Mouse (Mus musculus): ENCODE measurements around the gene Morc1.

Gene Morc1

DNA sequence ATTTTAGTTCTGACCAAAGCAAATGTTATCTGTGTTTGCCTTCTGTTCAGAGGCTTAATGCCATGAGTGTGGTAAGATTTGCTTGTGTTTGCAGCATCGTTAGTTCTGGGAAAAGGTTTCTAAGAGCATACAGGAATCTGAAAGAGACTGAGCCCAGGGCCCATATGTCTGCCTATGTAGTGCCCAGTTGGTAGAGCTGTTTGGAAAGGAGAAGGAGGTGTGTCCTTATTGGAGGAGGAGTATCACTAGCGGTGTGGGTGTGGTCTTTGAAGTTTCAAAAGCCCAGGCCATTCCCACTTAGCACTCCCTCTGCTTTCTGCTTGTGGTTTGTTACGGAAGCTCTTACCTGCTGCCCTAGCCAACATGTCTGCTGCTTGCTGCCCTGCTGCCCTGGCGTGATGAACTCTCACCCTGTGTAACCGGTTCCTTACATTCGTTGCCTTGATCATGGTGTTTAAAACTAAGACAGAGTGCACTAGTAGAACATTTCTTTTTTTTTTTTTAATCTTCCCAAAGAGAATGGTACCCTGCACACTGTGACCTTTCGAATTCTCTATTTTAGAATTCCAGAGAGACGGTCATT lies 48.3 kb downstream of the Morc1 start:
- no peak for DNase-seq

DNA sequence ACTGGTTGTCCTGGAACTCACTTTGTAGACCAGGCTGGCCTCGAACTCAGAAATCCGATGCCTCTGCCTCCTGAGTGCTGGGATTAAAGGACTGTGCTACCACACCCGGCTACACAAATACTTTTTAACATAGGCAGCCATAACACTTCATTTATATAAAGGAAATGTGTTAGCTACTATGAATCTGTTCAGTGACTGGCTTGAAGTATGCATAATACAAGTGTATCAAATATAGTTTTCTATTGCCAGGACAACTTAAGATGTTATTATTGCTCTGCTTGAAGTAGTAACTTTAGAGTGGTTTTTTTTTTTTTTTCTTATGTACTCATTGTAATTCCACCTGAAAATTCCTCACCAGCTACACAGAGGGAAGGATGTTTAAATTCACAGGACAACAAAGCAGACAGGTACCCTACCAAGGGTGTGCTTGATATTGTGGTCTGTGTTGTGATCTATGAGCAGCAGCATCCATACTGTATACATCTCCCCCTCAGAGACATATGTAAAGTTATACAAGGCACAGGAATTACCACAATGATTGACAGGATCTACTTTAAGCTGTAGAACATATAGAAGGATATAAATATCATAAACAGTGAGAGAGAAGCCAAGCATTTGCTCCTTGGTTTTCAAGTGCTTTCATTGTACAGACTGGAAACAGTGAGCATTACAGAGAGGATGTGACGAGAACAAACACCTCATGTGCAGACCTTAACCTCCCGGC lies 85.9 kb downstream of the Morc1 start:
- no peak for DNase-seq

DNA sequence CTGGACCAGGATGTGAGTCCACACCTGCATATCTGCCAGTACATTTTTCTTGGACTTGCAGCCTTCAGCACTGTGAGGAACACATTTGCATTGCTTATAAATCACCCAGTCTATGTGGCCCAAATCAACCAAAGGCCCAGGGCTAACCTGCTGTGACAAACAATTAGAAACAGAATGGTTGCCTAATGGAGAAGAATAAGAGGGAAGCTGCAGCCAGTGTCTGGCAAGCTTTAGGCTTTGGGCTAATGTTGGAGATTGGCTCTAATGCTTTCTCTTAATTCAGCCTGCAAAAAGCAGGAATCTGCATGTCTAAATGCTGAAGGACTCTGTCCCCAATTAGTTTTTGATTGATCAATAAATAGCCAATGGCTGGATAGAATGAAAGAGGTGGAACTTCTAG lies 88.5 kb downstream of the Morc1 start:
- DNase-seq, result no peak

DNA sequence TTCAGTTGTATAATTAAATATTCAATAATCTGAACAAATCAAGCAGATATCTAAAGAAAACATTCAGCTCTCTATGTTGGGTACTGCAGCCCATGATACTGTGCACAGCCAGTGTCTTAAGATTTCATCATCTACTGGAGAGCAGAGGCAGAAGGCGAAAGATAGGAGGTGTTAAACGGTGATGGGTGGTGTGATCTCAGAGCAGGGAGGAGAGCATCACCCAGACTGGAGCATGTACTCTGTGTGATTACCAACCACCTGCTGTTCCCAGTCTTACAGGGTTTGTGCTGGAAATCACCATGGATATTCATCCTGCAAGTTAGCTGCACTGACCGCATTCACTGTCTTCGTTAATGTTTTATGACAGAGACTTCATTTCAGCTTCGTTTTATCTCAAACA lies 106.1 kb downstream of the Morc1 start:
- no peak for DNase-seq

DNA sequence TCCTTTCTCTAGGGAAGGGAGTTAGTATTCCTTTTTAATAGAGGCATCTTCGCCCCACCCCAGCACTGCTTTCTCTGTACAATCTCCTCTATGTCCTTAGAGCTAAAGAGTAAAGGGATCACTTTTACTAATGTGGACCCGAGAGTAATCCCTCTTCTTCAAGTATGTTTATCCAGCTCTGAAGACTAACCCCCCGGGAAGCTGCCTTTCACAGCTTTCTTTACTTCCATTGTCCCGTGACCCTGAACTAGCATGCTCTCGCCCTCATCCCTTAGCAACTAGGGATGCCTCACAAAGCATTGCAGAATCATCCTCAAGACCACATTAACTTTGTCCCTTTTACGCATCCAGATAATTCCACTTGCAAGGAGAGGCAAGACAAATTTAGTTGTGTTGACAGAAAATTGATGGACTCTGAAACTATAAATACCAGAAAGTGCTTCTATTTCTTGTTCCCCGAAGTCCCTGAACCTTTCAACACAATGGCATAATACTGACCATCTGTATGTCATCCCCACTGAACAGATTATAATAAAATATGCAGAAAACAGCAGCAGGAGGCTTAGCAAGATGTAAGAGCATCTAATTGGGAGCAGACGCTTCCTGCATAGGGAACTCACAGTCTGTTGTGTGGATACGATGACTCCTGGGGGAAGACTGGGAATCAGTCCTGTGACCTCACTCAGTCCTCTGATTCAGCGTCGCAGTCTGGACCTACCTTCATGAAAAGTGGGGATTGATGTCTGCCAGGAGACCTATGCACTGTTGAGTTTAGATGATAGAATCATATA lies 131.4 kb downstream of the Morc1 start:
- DNase-seq, result no peak

DNA sequence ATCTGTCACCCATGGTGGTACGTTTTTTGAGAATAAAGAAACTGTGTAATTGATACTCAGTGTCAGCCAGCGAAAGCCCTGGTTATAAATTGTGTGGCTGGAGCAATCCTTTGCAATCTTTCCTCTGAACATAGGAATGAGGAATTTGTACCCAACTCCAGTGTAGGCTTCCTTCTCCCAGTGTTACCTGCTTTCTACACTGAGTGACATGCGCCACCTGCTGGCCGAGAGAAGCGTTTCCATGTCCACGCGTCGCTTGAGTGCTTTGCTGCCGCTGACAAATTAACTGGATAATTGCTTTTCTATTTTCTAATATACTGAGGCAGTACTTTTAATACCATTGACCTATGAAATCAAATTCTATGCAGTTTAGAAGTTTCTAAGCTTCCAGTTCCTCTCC lies 139.3 kb downstream of the Morc1 start:
- peak; percentile 80 to 82 for DNase-seq

DNA sequence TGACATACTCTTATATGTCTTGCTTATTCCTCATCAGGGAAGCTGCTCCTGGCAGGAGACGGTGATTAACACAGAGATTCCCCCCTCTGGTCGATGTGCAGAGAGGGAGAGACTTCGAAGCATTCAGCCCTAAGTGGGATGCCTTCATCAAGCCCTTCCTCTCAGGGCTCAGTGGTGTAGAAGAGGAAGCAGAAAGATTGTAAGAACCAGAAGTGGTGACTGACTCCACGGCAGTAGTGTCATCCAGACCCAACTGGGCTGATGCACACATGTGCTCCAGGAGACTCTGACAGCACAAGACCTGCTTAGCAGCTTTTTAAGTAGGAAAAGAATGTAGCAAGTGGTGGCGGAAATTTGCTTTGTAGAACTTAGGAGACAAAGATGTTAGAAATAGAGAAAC lies 143.0 kb downstream of the Morc1 start:
- no peak for DNase-seq

DNA sequence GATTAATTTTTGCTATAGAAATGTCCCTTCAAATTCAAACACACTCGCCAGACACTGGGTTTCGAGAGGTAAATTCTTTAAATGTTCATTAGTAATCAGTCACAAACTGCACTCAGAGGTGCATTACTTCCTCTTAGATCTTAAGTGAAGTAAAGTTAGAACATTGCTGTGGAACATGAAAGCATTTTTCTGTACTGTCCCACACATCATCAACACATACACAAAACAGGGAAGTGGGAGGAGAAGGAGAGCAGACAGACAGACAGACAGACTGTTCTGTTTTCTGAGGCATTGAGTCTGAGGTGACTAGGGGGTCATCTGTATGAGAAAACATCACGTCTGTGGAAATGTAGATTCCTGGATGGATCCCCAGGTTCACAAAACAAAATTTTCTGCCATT lies 143.5 kb downstream of the Morc1 start:
- no peak for DNase-seq

DNA sequence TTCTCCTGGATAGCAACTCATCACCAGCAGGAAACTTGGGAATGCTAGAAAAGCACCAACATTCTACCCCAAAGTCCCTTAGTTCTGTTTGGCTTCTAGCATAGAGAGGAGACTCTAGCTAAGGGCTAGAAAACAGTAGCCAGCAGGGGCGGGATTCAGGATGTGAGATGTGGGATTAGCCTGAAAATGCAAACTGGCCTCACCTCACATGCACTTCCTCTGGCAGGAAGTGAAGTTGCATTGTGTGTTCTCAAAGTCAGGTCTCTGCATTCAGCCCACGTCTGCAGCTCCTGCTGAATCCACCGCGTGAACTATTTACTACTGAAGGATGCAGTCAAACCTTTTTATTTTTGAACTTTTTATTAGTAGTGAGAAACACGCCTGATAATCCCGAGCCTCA lies 154.3 kb downstream of the Morc1 start:
- no peak for DNase-seq

DNA sequence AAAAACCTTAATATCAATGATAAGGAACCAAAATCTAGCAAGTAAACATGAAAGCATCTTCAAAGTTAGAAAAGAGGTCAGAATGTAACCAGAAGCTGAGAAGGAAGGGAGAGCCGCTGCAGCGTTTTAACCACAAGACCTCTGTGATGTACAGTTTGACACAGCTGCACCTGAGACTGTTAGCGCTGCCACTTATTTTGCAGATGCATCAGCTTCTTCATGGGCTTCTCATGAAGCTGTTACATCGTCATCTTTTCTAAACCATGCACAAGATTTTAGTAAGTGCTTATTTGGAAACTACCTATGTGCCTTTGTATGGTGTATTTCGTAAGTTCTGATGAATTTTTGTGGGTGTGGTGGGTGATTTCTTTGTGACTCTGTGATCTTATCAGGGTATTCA lies 163.4 kb downstream of the Morc1 start:
- DNase-seq, result no peak

DNA sequence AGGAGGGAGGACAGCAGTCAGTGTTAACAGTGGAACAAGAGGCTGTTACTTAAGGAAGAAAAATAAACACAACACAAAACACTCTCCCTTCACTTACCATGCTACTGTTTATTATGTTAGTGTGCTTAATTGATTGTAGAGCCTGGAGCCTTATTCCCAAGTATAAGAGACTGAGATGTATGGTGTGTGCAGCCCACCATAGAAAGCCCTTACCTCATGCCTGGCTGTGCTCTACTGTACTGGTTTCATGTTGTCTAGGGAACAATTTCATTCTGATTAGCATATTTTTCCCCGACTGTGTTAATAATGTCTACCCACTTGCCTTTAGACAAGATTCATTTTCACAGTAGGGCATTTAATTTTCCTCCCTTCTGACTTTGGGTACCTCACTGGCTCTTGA lies 164.2 kb downstream of the Morc1 start:
- no peak for DNase-seq

DNA sequence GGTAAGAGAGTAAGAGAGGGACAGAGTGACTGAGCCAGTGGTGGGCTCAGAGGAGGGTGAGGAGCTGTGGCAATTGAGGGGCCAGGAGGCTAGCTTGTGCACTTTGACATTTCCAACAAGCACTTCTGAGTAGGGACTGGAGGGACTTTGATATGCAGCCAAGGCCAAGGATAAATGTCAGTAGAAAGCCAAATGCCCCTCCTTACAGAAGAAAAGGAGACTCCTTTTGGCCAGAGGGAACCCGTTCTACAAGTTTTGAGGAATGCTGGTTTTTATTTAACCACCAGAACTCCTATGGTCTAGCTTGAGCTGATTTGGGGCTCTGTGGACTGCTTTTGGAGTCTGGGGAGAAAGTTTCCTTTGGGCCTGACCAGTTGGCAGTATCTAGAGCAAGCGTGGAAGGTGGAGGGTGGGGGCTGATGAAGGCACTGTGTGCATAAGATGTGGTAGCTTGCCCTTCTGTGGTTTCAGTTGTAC lies 172.7 kb downstream of the Morc1 start:
- DNase-seq, result no peak

DNA sequence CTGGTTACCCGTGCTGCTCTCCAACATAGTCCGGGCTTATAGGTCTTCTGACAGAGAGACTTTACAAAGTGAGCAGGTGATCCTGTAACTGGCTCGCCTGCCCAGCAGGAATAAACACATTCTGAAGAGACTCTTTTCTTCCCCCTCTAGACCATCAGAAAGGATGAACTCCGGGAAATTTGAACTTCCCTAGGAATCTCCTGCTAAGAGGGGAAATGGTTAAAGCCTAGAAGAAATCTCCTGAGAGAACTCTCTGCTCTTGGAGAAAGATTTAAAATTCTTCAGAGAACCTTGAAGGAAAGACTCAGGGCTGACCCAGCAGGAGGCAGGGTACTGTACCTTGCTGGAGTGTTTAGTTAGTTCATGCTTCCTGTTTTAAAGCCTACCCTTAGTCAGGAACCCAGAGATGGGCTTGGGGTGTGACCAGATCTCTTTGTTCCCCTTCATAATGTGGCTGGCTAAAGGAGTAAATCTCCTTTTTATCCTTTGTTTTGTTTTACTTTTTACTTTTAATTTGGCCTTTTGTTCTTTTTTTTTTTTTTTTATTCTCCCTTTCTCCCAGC lies 175.5 kb downstream of the Morc1 start:
- no peak for DNase-seq

DNA sequence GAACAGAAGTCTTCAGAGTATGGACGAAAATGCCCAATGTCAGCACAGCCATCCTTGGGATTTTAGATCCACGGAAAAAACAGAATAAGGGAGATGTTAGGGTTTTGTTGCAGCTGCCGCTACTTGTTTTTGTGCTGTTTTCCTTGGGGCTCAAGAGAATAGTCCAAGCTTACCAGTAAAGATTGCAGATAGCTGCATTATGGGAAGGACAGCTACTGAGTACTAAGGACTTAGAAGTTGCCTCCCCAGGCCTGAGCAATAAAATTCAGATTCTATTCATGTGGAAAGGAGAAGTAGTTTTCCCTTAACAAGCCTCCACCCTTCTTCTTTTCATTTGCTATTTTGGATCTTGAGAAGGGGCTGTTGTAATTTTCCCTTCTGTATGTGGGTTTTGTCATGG lies 177.2 kb downstream of the Morc1 start:
- DNase-seq, result no peak

DNA sequence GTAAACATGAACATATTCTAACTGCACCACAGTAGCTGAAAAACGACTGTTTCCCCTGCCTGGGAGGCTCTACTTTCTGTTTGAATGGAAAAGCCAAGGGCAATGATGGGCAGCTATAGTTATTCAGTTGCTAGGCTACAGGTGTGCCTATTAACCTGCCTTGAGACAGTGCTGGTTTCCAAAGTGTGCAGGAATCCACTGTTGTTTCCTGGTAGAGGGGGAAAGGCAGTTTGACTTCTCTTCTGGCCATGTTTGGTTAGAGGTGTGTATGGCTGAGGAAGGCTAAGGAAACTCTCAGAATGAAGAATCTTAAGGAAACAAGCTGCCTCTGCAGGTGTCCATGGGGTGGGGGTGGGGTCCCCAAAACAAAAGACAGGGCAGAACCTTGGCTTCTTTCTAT lies 179.8 kb downstream of the Morc1 start:
- no peak for DNase-seq

DNA sequence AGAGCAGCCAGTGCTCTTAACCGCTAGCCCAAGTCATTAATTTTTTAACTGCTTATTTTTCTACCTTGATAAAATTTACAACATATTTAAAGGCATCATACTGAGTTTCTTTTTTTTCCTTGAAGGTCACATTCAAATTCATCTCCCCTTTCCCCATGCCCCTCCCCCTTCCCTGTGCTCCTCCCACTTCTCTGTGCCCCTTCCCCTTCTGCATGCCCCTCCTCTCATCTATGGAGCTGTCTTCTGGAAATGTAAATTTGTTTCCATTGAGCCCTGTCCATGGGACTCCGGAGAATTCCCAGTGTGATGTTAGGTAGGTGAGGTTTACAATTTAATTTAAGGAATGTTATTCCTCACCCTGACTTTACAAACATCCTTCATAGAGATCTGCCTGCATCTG lies 180.4 kb downstream of the Morc1 start:
- no peak for DNase-seq

DNA sequence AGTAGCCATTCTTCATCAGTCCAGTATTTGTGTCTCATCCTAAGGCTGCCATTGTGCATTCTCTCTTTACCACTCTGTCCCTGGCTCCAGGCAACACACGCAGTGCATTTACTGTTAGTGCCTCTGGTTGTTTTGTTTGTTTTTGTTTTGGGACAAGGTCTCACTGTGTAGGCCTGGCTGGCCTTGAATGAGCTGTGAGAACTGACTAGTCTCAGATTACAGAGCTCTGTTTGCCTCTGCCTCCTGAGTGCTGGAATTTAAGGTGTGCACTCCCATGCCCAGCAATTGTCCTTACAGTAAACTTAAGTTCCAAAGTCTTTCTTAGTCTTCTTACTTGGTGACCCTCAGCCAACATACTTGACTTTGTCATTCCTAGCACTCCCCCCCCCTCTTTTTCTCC lies 182.7 kb downstream of the Morc1 start:
- DNase-seq, result no peak

DNA sequence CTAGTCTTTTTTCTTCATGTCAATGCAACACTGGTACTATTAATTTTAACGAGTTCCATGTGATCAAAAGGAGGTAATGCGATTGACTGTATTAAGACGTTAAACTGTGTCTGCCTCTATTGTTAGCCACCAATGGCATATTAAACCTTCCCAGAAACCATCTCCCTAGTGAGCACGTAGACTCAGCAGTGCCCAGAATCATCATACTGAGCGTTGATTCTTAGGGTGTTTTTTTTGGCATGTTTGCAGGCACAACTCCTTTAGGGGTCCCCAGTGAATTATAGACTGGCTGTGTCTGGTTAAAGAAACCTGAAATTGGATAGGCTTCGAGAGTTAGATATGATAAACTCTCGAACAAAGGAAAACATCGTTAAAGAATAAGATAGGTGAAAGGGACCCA lies 189.5 kb downstream of the Morc1 start:
- DNase-seq, result no peak

DNA sequence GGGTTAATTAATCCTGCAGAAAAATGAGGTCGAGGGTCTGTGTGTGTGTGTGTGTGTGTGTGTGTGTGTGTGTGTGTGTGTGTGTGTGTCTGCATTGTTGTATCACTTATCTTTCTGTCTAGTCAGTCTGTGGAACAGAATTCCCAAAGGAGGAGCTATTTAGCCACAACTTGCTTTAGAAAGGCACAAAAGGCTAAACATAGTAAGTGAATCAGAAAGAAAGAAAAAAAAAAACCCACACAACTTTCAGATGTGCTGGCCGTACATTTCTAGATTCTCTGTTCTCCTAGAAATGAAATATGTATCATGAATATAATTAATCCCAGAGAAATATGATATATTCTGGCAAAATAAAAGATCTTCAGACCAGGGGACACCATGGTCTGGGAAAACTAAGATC lies 190.0 kb downstream of the Morc1 start:
- no peak for DNase-seq

DNA sequence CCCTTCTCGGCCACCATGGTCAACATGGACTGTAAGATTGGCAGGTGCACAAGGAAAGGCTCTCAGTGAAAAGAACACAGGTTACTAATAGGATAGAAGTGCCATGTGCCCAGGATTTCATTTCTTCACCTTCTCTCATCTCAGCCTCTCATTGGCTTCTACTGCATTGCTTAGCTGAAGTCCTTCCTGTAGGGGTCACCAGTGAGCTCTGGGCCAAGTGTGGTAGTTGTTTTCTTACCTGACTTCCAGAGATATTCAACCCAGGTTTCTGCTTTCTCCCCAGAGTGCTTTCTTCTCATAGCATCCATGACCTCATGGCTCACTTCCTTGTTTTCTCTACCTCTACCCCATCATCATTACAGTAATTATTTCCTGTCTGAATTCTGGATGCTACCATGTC lies 192.4 kb downstream of the Morc1 start:
- DNase-seq, result no peak

DNA sequence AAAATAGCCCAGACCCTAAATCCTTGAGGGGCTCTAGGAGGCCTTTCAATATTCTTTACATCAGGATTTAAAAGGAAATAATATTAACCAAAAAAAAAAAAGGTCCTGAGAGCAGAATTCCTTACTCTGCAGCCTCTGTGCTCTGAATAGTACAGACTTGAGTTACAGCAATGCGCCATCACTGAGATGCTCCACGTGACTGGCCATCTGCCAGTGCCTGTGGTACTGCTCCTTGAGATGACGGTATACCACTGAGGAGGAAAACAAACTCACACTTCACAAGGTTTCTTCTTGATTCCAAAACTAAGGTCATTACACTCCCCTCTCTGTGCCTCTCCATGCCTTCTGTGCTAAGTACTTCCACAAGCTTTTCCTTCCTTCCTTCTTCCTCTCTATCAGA lies 195.1 kb downstream of the Morc1 start:
- no peak for DNase-seq

DNA sequence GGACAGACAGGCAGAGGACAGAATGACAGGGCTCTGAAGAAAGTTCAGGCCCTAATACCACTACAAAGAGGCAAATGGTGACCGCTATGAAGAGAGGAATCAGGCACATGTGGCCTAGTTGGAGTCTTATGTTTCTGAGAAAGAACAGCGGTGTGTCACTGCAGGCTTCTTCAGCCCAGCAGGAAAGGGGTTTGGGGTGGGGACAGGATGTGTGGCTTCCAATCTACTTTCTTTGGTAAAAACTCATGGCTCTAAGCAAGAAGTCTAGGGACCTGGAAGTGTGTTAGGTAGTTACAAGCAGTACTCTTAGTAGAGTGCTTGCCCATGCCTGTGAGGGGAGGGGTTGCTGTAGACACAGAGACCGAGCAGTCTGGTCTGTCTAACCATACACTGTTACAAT lies 196.3 kb downstream of the Morc1 start:
- no peak for DNase-seq

DNA sequence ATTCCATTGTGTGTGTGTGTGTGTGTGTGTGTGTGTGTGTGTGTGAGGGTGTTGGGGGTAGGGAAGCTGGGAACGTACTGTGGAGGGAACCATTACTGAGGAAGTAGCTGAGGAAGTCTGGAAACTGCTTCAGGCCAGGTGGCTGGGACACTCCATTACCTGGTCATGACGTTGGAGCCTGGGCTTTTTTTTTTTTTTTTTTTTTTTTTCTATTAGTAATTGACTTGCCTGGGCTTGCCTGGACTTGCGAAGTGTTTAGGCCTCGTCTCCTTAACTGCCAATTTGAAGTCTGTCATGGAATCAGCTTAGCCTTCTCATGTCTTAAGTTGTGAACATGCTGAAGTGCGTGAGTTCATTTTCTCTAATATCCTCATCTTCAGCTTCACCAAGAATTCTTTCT lies 198.7 kb downstream of the Morc1 start:
- DNase-seq, result no peak

DNA sequence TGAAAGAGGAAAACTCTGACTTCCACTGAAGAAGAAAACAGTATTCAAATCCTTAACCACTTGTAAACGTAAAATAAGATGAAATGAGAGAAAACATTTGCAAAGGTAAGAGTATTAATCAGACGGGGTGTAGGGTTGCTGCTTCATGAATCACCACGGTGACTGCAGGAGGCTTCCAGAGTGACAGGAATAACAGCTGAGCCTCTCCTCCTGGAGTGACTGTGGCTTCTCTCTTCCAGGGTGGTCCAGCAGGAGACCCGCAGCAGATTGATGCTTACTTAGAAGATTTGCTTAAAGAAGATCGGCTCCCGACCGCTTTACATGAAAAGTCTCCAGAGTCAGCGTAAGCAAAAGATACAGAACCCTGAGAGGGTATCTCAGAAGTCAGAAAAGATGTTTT lies 199.4 kb downstream of the Morc1 start:
- DNase-seq, result no peak
